Mouse (Mus musculus) intestine, embryonic 16.5 days (tissue): Measurements from ENCODE around the gene Slc6a2. TPM values are rescaled to one million over a fixed set of nuclear protein-coding genes. Genes with fewer than 3 reads are reported as not detected.
A peak's percentile ranks its signal among the peaks of the same experiment; 100 is the strongest.

ENCODE experiments used
- ATAC-seq: fragments of 200-750 bp; cut with Nextera tagmentation; 2 replicates; pipeline ENCODE4 v1.8.0; 2017; ENCODE audit warnings: moderate TSS enrichment, moderate library complexity
- H3K27ac ChIP-seq: fragments of 300-500 bp; sonication (generic); 2 replicates; pipeline ENCODE4 v1.5.1; 2014; ENCODE audit warnings: mild to moderate bottlenecking, low read length
- H3K27me3 ChIP-seq: fragments of 300-500 bp; sonication (generic); replicated peaks from 2 replicates; pipeline ENCODE4 v1.6.1; 2014; ENCODE audit warnings: low read length, control low read depth, mixed read lengths; ENCODE audit not compliant: control insufficient read depth, insufficient read depth
- H3K36me3 ChIP-seq: fragments of 300-500 bp; sonication (generic); 2 replicates; pipeline ENCODE4 v1.6.1; 2014; ENCODE audit warnings: low read length, control low read depth; ENCODE audit not compliant: control insufficient read depth, insufficient read depth
- H3K4me1 ChIP-seq: fragments of 300-500 bp; sonication (generic); 2 replicates; pipeline ENCODE4 v1.6.1; 2014; ENCODE audit warnings: low read length, control low read depth, mixed read lengths; ENCODE audit not compliant: control insufficient read depth, insufficient read depth
- H3K4me2 ChIP-seq: fragments of 300-500 bp; sonication (generic); 2 replicates; pipeline ENCODE4 v1.6.1; 2014; ENCODE audit warnings: low read depth, low read length, control low read depth
- H3K4me3 ChIP-seq: fragments of 300-500 bp; sonication (generic); 2 replicates; pipeline ENCODE4 v1.5.1; 2014; ENCODE audit warnings: mild to moderate bottlenecking, low read length
- H3K9ac ChIP-seq: fragments of 300-500 bp; sonication (generic); 2 replicates; pipeline ENCODE4 v1.6.1; 2014; ENCODE audit warnings: low read depth, low read length
- H3K9me3 ChIP-seq: fragments of 300-500 bp; sonication (generic); 2 replicates; pipeline ENCODE4 v1.6.1; 2016; ENCODE audit warnings: low read length, control low read depth; ENCODE audit not compliant: control insufficient read depth
- whole genome bisulfite sequencing: fragments of 180-500 bp; shearing (Covaris S2); extraction: QIAGEN DNeasy Blood & Tissue Kit; methylation state at CpG from one replicate; pipeline ENCODE4 v1.1.7; 2014; 5-methylcytosine and 5-hydroxymethylcytosine counted together
- polyA plus RNA-seq: library from polyadenylated mRNA; unstranded; fragments of >200 nt; fragmentation: Nextera tagmentation; extraction: Ambion mirVana; gene quantifications from 2 replicates; pipeline ENCODE4 v1.2.1, GENCODE M21; 2015

Slc6a2 gene
- polyA plus RNA-seq, 1 experiment from 2014 or later, result 0.31 TPM

- H3K27me3 ChIP-seq, result no peaks in the 10 kb centered on the region
- no peaks in the 10 kb centered on the region for H3K4me1 ChIP-seq
- WGBS, result 7% methylated on average over 9 of the region's 9 CpGs
- no peak overlapping the region for H3K9ac ChIP-seq
- H3K4me3 ChIP-seq, result no peak overlapping the region
- no peaks in the 10 kb centered on the region for H3K9me3 ChIP-seq
- no peaks in the 10 kb centered on the region for H3K36me3 ChIP-seq
- peak; percentile 50 for ATAC-seq
- no peak overlapping the region for H3K4me2 ChIP-seq
- H3K27ac ChIP-seq, result no peak overlapping the region
These were observed 51.6 kb downstream of the Slc6a2 start for GRCm38 (mm10) chr8:93011439-93011838.

DNA sequence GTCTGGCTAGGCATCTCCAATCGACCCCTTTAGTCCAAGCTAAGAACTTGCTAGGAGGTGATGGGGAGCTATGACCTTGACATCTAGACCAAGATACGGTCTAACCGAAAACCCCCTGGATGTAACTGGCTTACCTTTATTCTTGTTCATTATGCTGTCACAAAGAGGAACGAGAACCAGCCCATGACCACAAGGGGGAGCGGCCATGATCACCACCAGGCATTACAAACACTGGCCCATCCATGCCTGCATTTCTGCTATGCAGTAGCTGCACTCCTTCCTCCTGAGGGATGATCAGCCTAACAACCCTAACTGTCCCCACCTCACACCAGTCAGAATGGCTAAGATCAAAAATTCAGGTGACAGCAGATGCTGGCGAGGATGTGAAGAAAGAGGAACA is 52.3 kb downstream of the Slc6a2 start:
- H3K4me2 ChIP-seq, result no peak overlapping the region
- H3K27ac ChIP-seq, result no peak overlapping the region
- 74% methylated on average over 6 of the region's 6 CpGs for WGBS
- no peak overlapping the region for H3K9ac ChIP-seq
- no peaks in the 10 kb centered on the region for H3K4me1 ChIP-seq
- no peak overlapping the region for H3K4me3 ChIP-seq
- ATAC-seq, result no peak
- H3K9me3 ChIP-seq, result no peaks in the 10 kb centered on the region
- H3K36me3 ChIP-seq, result no peaks in the 10 kb centered on the region
- H3K27me3 ChIP-seq, result no peaks in the 10 kb centered on the region

DNA sequence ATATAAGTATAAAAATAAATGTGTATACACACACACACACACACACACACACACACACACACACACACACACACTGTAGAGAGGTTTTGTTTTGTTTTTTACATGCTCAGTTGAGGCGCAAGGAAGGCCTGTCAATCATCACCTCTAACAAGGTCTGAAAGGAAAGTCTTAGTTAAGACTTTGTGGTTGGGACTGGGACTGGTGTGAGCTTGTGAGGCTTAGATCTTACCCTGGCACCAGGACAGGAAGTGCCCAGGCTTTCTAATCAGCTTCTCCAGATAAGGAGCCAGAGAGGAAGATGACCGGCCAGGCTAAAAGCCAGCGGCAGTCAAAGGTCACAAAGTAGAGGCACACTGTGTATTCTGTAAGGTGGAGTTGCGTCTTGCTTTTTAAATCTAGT is 54.4 kb downstream of the Slc6a2 start:
- Histone ChIP-seq H3K4me2 (no peak overlapping the region), H3K9me3 (no peaks in the 10 kb centered on the region), H3K27ac (no peak overlapping the region), H3K27me3 (no peaks in the 10 kb centered on the region), H3K9ac (no peak overlapping the region), H3K4me1 (no peaks in the 10 kb centered on the region), H3K4me3 (no peak overlapping the region), H3K36me3 (no peaks in the 10 kb centered on the region)
- ATAC-seq, result no peak
- 65% methylated on average over 4 of the region's 4 CpGs for WGBS

DNA sequence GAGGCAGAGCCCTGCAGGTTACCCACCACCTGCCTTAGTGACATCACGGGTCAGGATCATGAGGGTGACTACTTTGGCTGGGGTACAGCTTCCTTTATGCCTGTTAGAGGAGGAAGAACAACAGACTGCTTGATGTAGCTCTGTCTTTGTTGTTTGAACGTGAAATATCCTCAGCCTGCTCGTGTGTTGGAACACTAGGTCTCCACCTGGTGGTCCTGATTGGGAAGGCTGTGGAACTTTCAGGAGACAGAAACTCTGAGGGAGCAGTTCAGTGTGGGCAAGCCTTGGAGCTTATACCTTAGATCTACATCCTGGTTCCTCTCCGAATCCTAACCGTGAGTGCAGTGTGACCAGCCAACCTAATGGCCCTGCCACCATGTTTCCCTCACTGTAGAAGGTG is 61.9 kb downstream of the Slc6a2 start:
- Histone ChIP-seq H3K4me1 (no peaks in the 10 kb centered on the region), H3K4me2 (no peak overlapping the region), H3K9ac (no peak overlapping the region), H3K36me3 (no peaks in the 10 kb centered on the region), H3K27me3 (no peaks in the 10 kb centered on the region), H3K27ac (no peak overlapping the region), H3K4me3 (no peak overlapping the region), H3K9me3 (no peaks in the 10 kb centered on the region)
- no peak for ATAC-seq
- 57% methylated on average over 5 of the region's 5 CpGs for WGBS

- Histone ChIP-seq H3K4me2 (no peak overlapping the region), H3K27me3 (no peaks in the 10 kb centered on the region), H3K27ac (no peak overlapping the region), H3K4me3 (no peak overlapping the region), H3K9ac (no peak overlapping the region), H3K4me1 (no peaks in the 10 kb centered on the region), H3K36me3 (no peaks in the 10 kb centered on the region), H3K9me3 (no peaks in the 10 kb centered on the region)
- 67% methylated on average over 2 of the region's 2 CpGs for WGBS
- ATAC-seq, result no peak
These were observed 70.8 kb downstream of the Slc6a2 start for GRCm38 (mm10) chr8:93030664-93031063.

DNA sequence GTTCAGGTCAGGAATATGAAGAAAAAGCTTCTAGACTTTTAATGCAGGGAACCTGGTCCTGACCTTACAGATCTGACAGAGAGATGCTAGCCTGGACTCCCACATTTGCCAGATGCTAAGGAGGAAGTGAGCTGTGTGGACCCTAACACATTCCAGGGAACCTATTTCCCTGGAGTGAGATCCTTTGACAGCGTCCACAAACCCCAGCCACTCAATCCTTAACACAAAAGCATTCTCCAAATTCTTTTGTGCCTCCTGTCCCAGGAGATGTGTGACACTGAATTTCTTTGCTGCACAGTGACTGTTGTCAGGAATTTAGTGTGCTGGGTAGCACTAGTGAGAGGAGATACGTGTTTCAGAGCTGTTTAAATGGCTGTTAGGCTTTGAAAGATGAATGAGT is 79.0 kb downstream of the Slc6a2 start:
- H3K9ac ChIP-seq, result no peak overlapping the region
- 8% methylated on average over 2 of the region's 2 CpGs for WGBS
- no peak overlapping the region for H3K4me2 ChIP-seq
- H3K27me3 ChIP-seq, result no peaks in the 10 kb centered on the region
- no peak overlapping the region for H3K27ac ChIP-seq
- H3K9me3 ChIP-seq, result no peaks in the 10 kb centered on the region
- no peak overlapping the region for H3K4me3 ChIP-seq
- H3K4me1 ChIP-seq, result no peaks in the 10 kb centered on the region
- no peak for ATAC-seq
- no peaks in the 10 kb centered on the region for H3K36me3 ChIP-seq

GRCm38 (mm10) chr8:93040256-93040655 is 80.4 kb downstream of the Slc6a2 start:
- H3K4me1 ChIP-seq, result no peaks in the 10 kb centered on the region

DNA sequence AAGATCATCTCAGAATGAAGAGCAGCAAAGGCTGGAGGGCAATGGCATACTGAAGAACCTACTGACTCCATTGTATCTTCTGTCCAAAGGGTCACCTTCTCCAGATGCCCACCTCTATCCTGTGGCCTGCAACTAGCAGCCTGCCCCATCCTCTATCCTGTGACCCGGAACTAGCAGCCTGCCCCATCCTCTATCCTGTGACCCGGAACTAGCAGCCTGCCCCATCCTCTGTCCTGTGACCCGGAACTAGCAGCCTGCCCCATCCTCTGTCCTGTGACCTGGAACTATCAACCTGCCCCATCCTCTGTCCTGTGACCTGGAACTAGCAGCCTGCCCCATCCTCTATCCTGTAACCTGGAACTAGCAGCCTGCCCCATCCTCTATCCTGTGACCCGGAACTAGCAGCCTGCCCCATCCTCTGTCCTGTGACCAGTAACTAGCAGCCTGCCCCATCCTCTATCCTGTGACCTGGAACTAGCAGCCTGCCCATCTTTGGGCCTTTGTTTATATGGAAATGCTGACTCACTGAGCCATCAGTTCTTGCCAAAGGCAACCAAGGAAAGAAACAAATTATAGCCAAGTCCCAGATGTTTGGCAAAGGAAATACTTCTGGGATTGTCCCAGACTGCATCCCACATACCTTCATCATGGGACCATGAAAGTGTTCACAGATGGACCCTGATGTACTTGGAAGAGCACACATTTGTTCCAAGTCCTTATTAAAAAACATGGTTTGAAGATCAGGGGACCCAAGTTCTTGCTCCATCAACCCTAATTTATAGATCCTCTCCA is 81.1 kb downstream of the Slc6a2 start:
- Histone ChIP-seq H3K27ac (no peak overlapping the region), H3K9me3 (no peaks in the 10 kb centered on the region), H3K4me3 (no peak overlapping the region), H3K27me3 (no peaks in the 10 kb centered on the region), H3K36me3 (no peaks in the 10 kb centered on the region), H3K4me2 (no peak overlapping the region), H3K4me1 (no peaks in the 10 kb centered on the region), H3K9ac (no peak overlapping the region)
- 88% methylated on average over 4 of the region's 4 CpGs for WGBS
- ATAC-seq, result no peak

More at GRCm38 (mm10) chr8:93040256-93040655, 80.4 kb downstream of the Slc6a2 start:
- Histone ChIP-seq H3K27me3 (no peaks in the 10 kb centered on the region), H3K4me2 (no peak overlapping the region), H3K27ac (no peak overlapping the region), H3K9ac (no peak overlapping the region), H3K4me3 (no peak overlapping the region), H3K36me3 (no peaks in the 10 kb centered on the region), H3K9me3 (no peaks in the 10 kb centered on the region)
- ATAC-seq, result no peak
- WGBS, result 70% methylated on average over 2 of the region's 2 CpGs

GRCm38 (mm10) chr8:93043083-93043482 is 83.2 kb downstream of the Slc6a2 start:
- H3K27ac ChIP-seq, result no peak overlapping the region
- no peaks in the 10 kb centered on the region for H3K9me3 ChIP-seq
- no peaks in the 10 kb centered on the region for H3K4me1 ChIP-seq
- H3K4me3 ChIP-seq, result no peak overlapping the region
- no peaks in the 10 kb centered on the region for H3K27me3 ChIP-seq
- no peak overlapping the region for H3K9ac ChIP-seq
- no peaks in the 10 kb centered on the region for H3K36me3 ChIP-seq
- ATAC-seq, result no peak
- no peak overlapping the region for H3K4me2 ChIP-seq
- WGBS, result 20% methylated on average over 1 of the region's 1 CpGs

- H3K4me1 ChIP-seq, result no peaks in the 10 kb centered on the region
- no peak for ATAC-seq
- no peak within 1 kb of the TSS for H3K4me3 ChIP-seq
- H3K36me3 ChIP-seq, result no peaks in the 10 kb centered on the region
- no peak within 1 kb of the TSS for H3K27ac ChIP-seq
- H3K4me2 ChIP-seq, result no peak within 1 kb of the TSS
- 92% methylated on average over 3 of the region's 3 CpGs for WGBS
- no peaks in the 10 kb centered on the region for H3K9me3 ChIP-seq
- H3K27me3 ChIP-seq, result no peaks in the 10 kb centered on the region
- no peak within 1 kb of the TSS for H3K9ac ChIP-seq
These were observed 88.2 kb downstream of the Slc6a2 start, which contains the start of gene Ces1a for GRCm38 (mm10) chr8:93048092-93048491. TSS of gene Ces1a (minus strand) at chr8:93048192.
